Mouse (Mus musculus) ES-CJ7 (cell line): ENCODE data around the gene Clnk.
A peak's percentile ranks its signal among the peaks of the same experiment; 100 is the strongest.

Experiments
- DNase-seq: peaks from one replicate; pipeline ENCODE4 v3.0.0; 2011; ENCODE audit warnings: low read depth, low spot score

The Clnk gene

DNA sequence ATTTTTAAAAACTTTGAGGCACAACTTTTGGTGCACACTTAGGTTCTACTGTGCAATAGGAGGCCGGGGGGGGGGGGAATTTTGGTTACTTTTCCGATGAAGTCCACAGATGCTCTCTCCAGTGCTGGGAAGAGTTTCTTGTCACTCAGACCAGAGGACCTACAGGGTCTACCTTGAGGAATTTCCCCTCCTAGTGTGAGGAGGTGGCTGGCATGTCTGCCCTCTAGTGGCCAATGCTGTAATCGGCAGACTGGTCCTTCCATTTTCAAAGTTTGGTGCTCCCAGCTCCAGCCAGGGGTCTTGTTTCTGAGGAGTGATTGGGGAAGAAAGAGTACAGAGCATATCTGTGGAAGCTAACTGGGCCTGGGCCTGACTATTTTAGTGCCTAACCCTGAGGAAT, 121.7 kb downstream of the Clnk start:
- peak; percentile 81 for DNase-seq

- peak; percentile 92 for DNase-seq
Observed at GRCm38 (mm10) chr5:38752749-38753148, 123.9 kb downstream of the Clnk start.

- peak; percentile 67 for DNase-seq
Observed at GRCm38 (mm10) chr5:38708940-38709581, 167.6 kb downstream of the Clnk start.

GRCm38 (mm10) chr5:38707364-38708075, 169.1 kb downstream of the Clnk start:
- DNase-seq, result no peak

- no peak for DNase-seq
Observed at GRCm38 (mm10) chr5:38702941-38703340, 173.7 kb downstream of the Clnk start.

- peak; percentile 73 for DNase-seq
Observed at GRCm38 (mm10) chr5:38702091-38702490, 174.5 kb downstream of the Clnk start.

DNA sequence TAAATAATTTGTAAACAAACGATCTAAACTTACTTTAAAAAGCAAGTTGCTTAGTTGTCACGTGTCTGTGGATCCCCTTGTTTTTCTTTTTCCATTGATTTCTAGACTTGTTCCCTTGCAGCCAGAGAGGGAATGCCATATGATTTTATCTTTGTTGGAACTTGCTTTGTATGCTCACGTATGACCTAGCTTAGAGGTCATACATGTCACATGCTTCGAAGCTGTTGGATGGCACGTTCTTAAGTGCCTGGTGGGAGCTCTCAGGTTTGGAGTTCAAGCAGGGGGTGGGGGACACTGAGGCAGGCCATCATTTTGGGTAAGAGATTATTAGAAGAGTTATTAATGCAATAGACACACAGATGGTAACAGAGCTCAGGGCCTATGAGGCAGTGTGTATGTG, 178.1 kb downstream of the Clnk start:
- peak; percentile 83 for DNase-seq

DNA sequence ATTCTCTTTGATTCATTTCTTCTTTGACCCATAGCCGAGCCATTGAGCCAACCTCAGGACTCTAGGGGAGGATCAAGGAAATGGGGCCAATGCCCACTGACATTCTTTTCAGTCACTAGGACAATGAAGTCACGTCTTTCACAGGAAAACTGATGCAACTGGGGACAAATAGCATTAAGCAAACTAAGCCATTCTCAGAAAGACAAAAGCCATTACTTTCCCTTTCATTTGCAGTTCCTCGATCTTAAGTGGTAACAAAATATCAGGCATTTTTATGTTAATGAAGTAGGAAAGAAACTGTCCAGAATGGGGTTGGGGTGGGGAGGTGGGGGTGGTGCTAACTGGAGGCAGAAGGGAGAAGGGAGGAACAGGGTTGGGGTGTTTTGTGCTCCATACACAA, 178.6 kb downstream of the Clnk start:
- peak; percentile 97 for DNase-seq

DNA sequence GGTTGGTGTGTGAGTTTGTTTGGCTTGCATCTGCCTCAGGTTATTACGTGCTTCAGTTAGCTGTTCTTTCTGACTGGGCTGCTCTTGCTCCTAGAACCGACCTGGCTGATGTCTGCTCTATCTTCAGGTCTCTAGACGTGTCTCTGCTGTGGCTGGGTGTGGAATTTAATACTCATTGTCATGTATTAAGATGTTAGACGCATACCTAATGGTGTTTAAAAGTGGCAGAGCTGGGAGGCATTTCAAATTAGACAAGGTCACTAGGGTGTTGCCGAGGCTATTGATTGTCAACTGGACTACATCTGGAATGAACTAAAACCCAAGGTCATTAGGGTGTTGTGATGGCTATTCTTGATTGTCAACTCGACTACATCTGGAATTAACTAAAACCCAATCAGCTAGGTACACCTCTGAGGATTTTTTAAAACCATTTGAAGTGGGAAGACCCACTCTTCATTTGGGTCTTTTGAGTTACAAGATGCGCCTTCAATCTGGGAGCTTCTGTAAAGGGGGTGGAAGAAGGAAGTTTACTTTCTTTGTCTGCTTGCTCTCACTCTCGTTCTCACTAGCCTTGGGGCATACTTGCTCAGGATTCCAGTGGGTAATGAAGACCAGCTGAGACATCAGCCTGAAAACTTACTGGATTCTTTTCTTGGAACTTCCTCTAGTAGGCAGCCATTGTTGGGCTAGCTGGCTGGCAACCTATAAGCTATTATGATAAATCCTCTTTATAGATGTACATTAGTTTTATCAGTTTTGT, 179.8 kb downstream of the Clnk start:
- DNase-seq, result peak; percentile 93

GRCm38 (mm10) chr5:38692859-38693258, 183.8 kb downstream of the Clnk start:
- DNase-seq, result no peak

DNA sequence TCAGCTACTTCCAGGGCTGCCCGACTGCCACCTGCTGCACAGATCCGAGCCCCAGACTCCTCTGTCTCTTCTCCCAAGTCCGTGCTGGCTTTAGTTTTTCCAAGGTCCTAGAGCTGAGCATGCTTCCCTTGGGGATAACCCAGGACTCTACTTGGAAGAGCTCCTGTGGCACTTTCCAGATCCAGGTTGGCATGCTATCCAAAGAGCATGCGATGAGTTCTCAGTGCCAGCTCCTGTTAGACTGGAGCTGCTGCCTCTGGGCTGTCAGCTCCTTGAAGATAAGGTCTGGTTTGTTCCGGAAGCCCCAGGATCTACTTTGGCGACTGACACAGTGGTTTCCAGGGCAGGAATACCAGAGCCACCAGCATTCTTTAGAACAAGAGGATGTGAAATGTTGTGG, 187.4 kb downstream of the Clnk start:
- no peak for DNase-seq

GRCm38 (mm10) chr5:38687694-38688093, 188.9 kb downstream of the Clnk start:
- DNase-seq, result peak; percentile 63

GRCm38 (mm10) chr5:38684164-38684911, 192.3 kb downstream of the Clnk start, which contains the start of gene Zfp518b:
Zfp518b (minus strand) TSS chr5:38684826.
- DNase-seq, result peak; percentile 75

GRCm38 (mm10) chr5:38658836-38659235, 217.8 kb downstream of the Clnk start:
- peak; percentile 90 for DNase-seq
